Mouse (Mus musculus): Measurements from ENCODE around the gene 2210016F16Rik.
"Not testable (repeated sequence)": the region's sequence is repeated elsewhere in the genome, so short reads cannot be mapped to it uniquely, and the experiment has no call there.

The 2210016F16Rik gene

DNA sequence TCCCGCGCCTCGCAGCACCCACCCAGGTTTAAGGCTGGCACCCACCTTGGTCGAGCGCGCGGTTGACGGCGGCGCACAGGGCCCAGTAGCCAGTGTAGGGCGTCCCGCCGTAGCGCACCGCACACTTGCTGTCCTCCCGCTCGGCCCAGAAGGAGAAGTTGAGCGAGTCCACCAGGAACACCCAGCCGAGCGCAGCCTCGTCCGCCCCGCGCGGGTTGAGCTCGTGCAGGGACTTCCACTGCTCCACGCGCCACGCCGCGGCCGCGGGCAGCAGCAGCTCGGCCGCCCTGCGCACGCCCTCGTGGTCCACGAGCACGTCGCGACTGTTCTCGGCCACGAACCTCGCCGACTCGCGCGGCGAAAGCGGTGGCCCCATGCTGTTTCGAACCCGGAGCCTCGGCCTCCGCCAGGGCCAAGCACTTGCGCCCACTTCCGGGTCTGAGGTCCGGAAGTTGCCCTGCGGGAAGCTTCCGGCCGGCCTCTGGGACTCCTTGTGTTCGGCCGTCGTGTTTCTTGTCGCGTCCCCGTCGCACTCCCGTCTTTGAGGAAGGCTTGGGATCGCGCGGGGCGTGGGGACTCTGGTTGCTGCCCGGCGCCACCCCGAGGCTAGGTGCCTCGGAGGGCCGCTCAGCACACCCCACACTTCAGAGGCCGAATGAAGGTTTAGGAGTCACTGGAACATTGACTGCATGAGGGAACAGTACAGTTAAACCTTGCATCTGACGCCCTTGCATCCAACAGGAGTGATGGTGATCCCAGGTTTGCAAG, at the start of gene 2210016F16Rik:
2210016F16Rik (minus strand) TSS at position 447 of the 768 bp plus-strand sequence.
- DNase-seq (ENCODE audit: low spot score in 2 of 2), result peak; percentile 53 to 76

DNA sequence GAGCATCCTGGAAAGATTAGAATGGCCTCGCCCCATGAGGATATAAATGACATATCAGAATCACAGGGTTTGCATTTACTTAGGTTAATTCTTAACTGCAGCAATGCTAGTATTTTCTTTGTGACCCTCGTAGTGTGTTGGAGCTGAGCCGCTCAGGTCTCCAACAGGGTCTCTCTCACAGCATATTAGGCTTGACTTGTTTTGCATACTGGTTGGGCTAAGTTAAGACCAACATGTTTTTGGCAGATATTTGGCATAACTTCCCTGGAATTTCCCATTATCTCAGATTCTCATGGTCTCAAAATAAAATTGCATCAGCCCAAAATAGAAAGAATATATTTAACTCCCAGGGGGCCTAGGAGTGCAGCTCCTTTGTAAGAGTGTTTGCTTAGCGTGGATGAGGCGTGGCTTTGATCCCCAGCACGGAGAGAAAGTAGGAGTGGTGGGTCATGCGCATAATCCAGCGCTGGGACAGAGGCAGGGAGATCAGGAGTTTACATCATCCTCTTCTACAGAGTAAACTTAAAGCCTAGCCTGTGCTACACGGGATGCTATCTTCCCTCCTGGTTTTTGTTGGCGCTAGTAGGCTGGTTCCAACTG, 38.1 kb upstream of the 2210016F16Rik start:
- no peak for DNase-seq (ENCODE audit: low spot score in 2 of 2)

DNA sequence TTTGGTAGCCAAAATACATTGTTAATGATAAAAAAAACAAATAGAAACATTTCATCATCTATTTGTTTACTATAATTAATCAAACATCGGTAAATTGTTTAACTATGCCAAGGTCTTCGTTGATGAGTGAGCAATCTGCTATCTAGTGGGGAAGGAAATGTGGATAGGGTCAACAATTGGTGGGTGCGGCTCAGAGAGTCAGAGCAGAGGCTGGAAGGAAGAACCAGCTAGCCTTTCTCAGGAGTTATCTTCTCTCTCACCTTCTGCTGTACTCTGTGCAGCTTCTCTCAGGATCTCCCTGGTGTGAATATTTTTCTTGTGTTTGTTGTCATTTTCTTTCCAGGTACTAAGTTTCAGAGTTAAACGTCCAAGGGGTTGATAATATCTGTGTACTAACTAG, 37.2 kb upstream of the 2210016F16Rik start:
- no peak for DNase-seq (ENCODE audit: low spot score in 2 of 2)

DNA sequence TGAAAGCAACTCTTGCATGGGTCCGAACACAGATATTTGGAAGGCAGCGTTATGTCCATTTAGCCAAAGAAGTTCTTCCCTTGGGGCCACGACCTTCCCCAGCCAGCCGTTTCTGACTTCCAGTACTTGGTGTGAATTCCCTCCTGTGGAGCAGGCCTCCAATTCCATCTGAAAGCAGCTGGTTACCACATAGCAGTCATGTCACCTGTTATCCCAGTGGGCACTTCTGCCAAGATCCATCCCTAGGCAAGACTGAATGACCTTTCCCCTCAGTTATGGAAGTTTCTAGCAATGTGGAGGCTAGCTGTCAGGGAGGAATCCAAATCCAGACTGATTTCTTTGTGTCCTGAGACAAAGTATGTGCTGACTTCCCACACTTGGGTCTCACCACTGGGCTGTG, 36.0 kb upstream of the 2210016F16Rik start:
- no peak for DNase-seq (ENCODE audit: low spot score in 2 of 2)

DNA sequence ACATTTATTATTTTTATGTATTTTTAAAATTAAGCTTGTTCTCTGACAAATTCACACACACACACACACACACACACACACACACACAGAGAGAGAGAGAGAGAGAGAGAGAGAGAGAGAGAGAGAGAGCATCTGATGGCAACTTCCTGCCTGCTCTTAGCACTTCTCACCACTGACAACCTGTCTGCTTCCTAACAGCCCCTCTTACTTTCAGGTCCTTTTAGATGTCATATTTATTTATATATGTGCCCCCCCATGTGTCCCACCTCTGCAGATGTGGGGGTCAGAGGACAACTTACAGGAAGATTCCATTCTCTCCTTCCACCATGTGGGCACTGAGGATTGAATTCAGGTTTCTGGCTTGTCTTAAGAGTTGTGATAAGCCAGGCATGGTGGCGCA, 34.2 kb upstream of the 2210016F16Rik start:
- no peak for DNase-seq (ENCODE audit: low spot score in 2 of 2)

DNA sequence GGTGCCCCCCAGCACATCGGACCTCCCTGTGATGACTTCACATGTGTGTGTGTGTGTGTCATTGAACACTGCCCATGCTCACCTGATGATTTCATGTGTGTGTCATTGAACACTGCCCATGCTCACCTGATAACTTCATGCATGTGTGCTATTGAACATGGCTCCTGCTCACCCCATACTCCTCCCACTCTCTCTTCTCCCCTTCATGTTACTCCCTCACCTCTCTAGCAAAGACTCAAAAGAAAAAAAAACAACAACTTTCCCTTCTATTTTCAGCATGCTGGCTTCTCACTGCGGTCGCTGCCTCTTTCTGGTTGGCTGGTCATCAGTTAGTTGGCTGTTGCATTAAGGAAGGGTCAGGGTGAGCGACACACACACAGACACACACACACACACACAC, 33.6 kb upstream of the 2210016F16Rik start:
- DNase-seq (ENCODE audit: low spot score in 2 of 2), result no peak

DNA sequence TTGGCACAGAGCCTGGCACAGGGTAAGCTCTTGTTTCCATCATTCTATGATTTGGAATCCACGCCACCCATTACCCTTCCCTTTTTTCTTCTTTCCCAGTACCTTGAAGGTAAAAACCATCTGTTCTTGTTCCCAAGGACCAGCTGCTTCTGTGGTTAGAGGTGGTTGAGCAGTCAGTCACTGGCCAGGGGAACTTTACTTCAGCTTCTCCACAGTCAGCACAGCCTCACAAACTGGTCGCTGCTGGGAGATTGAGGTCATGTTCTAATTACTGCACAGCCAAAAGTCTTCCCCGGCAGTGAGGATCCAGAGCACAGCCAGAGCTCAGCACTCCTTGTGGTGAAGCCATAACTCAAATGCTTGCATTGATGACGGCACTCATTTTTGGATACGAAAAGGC, 30.8 kb upstream of the 2210016F16Rik start:
- no peak for DNase-seq (ENCODE audit: low spot score in 2 of 2)

DNA sequence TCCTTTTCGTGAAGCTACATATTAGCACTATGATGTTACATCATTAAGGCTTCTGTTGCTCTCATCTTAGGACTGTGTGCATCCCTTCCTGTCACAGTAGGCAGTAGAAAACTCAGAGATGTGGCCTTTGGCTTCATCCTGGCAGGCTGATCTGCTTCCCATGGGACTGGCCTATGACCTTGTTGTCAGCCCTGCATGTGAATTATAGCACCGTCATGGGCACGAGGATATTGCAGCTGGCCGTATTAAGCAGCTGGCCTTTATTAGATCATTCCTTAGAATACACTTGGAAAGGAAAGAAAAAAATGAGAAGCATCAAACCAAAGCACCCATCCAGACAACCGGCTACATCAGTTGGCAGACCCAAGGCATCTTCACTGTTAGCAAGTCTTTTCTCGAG, 30.3 kb upstream of the 2210016F16Rik start:
- DNase-seq (ENCODE audit: low spot score in 2 of 2), result no peak

DNA sequence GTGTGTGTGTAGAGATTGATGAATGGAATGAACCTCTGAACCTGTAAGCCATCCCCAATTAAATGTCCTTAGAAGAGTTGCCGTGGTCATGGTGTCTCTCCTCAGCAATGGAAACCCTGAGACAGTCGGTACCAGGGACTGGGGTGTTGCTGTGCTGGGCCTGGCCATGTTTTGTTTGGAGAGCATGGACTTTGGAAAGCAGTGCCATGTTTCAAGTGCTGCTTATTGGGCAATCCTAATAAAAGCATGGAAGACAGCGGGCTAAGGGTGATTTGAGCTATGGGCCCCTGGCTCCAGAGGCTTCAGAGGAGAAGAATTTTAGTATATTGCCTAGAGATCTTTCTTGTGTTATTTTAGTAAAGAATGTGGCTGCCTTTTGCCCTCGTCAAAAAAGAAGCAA, 26.0 kb upstream of the 2210016F16Rik start:
- no peak for DNase-seq (ENCODE audit: low spot score in 2 of 2)

DNA sequence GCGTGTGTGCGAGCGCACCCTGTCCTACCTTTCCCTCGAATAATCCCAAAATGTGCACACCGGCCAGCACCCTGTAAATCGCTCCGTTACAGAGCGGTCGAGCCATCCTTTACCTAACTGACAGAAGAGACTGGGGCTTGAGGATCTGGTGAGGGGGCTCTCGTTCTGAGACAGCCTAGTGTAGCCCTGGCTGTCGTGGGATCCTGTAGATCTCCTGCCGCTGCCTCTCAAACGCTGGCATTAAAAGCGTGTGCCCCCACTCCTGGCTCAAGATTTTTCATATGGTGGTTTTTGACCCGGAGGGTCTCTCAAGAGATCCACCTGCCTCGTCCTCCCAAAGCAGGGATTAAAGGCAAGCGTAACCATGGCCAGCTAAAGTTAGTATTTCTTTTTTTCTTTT, 18.2 kb upstream of the 2210016F16Rik start, which contains the start of gene Hnrnpk:
Hnrnpk (minus strand) TSS at position 101 of the 400 bp plus-strand sequence.
- DNase-seq (ENCODE audit: low spot score in 2 of 2), result not testable (repeated sequence)

DNA sequence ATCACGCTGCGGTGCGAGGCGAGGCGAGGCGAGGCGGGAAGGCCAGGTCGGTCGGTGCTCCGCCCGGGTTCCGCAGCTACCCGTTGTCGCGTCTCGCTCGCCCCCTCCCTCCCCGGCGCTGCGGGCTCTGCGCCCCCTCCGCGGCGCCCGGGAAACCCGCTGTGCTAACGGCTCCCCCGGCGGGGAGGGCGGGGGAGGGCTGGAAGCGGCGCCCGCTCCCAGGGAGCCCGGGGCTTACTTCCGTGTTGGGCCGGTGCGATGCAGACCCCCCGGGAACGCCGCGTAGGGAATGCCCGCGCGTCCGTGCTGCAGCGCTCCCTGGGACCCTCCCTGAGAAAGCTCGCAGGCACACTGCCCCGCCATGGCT, 17.7 kb upstream of the 2210016F16Rik start:
- DNase-seq (ENCODE audit: low spot score in 2 of 2), result no peak

DNA sequence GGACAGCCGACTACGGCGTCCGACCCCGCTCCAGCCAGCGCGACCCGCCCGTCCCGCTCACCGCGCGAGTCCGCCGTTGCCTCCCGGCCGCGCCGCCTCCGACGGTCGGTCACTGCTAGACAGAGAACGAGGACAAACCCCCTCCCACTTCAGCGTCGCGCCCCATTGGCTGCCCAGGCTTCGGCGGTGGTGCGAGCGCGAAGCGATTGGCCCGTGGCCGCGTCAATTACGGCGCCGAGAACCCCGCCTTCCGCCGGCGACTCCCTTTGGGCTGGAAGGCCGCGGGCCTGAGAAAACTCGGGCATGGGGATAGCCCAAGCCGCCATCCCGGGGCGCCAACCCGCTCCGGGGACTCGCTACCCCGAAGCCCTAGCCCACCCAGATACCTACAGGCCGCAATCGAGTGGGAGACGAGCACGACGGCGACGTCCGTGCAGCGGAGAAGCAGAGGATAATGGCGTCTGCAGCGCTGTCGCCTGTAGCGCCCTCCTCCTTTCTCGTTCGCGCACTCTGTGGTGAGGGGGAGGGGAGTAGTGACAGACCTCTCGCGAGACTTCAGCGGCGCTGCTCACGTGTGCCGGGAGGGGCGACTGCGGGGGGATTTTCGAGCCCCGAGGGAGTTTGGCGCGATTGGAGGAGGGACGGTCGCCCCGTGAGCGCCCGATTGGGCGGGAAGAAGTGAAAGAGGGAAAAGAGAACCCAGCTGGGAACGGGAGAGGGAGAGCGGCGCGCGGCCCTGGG, 17.1 kb upstream of the 2210016F16Rik start, which contains the start of gene Rmi1:
Rmi1 (plus strand) TSS at position 246 of the 741 bp plus-strand sequence.
- peak; percentile 95 to 99 for DNase-seq (ENCODE audit: low spot score in 2 of 2)

DNA sequence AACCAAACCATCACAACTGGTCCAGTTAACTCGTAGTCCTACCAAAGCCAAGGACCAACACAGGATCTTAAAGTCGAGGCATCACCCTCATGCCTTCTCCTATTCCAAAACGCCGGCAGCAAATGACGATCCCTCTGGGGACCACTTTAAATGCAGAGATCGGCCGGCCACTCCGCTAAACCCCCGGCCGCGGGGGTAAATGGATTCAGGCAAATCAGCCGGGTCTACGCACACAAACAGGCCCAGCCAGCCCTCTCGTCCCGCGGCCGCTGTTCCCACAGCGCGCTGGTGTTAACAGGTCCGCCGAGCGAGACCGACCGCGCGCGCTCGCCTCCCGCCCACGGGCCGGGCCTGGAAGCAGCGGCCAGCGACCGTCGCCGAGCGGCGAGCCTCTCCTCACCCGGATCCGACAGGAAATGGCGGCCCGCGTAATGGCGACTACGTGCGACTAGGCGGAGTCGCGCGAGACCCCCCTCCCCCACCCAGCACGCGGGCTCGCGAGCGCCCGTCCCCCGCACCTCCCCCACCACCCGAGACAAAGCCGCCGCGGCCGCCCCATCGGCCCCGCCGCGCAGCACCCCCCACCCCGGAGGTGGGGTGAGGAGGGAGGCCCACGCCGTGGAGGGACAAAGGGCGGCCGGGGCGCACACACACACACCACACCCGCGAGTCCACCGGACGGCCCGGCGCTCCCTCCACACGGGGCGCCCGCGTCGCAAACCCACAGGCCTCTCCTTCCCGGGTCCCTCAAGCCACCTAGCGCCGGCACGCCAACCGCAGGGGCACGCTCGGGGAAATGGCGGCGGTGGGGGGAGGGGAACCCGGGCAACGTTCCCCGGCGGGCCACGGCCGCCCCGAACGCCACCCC, 16.3 kb upstream of the 2210016F16Rik start:
- DNase-seq (ENCODE audit: low spot score in 2 of 2), result peak in 1 of 2 experiments; percentile 55

DNA sequence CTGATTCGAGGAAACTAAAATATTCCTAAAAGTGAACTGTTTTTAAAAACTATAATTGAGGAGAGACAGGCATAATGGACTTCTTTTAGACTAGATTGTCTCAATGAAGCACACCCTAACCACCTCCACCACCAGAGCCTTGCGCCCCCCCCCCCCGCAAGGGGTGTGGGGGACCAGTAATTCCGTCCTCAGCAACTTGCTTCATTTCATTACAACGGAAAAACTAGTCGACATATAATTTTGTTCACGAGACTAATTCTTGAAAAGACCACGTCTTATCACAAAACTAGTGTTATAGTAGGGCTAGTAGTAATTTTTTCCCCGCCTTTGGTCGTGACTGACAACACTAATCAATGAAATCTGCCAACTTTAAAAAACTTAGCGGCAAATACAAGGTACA, 15.6 kb upstream of the 2210016F16Rik start:
- no peak for DNase-seq (ENCODE audit: low spot score in 2 of 2)

DNA sequence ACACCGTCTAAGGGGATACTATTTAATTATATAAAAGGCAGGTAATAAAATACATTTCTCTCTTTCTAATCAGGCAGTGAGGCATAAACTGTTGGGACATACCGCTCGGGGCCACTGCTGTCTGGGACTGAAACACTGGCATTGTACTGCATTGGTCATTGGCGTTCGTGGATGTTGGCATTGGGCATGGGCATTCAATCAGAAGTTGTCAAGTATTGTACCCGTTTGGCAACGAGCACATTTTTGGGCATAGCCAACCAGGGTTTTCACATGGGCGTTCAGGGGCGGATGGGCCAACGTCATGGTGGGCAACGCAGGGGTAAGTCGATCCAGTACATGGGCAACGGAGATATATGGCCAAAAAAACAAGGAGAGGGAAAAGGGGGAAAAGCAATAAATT, 12.6 kb upstream of the 2210016F16Rik start:
- no peak for DNase-seq (ENCODE audit: low spot score in 2 of 2)

DNA sequence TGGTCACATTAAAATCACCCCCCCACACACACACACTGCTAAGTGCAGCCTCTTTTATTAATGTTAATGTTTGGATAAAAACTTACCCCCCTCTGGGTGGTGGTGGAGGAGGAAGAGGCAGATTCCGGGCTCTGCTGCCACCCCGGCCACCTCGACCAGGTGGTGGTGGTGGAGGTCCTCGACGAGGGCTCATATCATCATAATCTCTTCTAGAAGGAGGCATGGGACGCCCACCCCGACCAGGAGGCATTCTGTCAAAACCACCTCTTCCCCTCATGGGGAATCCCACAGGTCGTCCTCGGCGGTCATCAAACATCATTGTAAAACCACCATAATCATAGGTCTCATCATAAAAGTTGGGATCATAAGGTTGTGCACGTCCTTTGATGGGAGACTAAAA, 9.4 kb upstream of the 2210016F16Rik start:
- DNase-seq (ENCODE audit: low spot score in 2 of 2), result not testable (repeated sequence)

DNA sequence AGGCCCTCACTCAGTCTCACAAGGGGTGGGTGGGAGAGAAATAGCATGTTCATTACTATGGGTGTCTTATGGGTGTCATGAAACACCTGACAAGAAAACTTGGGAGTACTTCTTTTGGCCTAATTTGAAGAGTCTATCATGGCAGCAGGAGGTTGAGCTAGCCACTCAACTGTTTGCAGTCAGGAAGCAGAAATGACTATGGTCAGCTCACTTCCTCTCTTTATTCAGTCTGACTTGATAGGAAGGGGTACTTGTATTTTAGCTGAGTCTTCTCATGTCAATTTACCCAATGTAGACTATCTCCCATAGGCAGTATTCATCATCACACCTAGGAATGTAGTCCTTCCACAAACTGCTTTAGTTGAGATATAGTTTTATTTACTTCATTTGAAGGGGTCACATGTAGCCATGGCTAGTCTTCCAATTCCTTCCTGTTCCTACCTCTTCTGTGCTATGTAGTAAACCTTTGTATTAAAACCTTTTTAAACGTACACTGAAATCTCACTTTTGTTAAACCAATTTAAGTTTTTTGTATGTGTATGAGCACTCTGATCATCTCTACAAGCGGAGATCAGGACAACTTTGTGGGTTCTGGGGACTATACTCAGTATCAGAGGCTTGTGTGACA, 4.4 kb upstream of the 2210016F16Rik start:
- no peak for DNase-seq (ENCODE audit: low spot score in 2 of 2)

DNA sequence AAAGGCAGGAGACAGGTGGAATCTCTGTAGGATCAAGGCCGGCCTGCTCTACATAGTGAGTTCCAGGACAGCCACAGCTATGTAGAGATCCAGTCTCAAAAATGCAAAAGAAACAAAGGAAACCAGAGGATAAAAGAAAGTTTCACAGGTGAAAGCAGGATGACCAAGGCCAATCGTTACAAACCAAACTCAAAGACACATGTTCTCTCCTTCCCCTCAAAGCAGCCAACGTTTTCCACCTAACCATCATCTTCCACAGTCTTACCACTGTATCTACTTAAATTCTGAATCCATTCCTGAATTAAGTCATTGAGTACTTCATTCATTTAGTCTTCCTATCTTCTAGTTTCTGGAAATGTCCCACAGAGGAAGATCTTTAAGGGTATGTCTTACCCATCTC, 3.4 kb upstream of the 2210016F16Rik start:
- no peak for DNase-seq (ENCODE audit: low spot score in 2 of 2)

DNA sequence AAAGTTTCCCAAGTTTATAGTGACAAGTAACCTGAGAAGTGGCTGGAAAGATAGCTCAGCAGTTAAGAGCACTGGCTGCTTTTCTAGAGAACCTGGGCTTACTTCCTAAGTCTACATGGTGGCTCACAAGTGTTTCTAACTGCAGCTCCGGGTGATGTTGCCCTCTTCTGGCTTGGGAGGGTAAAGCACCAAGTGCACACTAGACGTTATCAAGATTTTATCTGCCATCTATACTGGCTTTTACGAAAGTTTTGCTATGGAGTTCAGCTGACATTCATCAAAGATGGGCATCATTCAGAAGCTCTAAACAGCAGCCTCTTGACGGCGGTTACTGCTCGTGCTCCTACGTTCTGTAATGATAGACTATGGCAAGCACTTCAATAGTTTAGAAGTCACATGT, 2.9 kb upstream of the 2210016F16Rik start:
- peak; percentile 42 to 45 for DNase-seq (ENCODE audit: low spot score in 2 of 2)

DNA sequence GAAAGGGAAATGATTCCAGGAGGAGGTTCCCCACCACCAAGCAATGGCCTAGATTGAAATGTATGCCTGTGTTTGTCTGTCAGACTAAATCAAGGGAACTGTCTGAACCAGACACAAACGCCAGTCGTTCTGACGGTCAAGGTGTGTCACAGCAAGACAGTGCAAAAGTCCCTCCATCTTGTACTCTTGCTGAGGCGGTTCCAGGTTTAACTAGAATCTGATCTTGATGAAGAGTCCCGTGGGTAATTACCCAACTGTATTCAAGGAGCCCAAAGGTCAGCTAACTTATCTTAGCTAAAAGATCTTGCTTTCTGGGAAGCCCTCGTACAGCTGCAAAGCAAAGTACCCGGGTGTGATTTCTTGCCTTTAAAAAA, 509 bp upstream of the 2210016F16Rik start:
- DNase-seq (ENCODE audit: low spot score in 2 of 2), result peak in 1 of 2 experiments; percentile 8

DNA sequence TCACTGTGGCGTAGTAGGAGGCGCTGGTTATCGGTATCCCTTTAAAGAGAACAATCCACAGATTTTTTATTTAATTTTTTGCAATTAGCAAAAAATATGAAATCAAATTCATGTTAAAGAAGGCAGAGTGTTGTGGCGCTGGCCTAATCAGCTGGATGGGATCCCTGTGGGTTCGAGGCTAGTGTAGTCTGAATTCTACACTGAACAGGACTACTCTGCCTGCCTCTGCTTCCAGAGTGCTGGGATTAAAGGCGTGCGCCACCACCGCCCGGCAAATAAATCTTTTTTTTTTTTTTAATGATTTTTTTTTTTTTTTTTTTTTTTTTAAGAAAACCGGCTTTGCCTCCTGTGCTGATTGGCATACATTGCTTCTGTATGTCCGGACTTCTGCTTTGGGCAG, 654 bp downstream of the 2210016F16Rik start:
- DNase-seq (ENCODE audit: low spot score in 2 of 2), result no peak

Measured in urinary bladder, adult 18-20 months (tissue).